Mouse (Mus musculus) ovary, postnatal 10 days (tissue): Measurements from ENCODE around the gene Actn1.

Experiments used
- DNase-seq: peaks from one replicate; pipeline ENCODE4 v3.0.0; 2022; ENCODE audit warnings: low spot score

The Actn1 gene

DNA sequence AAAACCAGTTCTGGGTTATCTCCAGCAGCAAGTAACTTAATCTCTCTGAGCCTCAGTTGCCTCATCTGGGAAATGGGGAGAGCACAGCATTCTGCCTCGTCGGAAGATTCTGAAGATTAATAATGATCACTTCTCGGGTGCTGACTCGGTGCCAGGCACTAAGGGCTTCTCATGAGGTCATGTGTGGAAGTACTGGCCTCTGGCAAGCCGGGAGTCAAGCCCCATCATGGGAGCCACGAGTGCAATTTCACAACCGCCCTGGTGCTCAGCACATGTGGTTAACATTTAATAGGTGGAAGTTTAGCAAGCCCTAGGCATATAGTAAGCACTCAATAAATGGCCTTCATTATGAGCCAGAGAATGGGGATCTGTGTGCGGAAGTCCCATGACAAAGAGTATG, 125.0 kb downstream of the Actn1 start:
- no peak for DNase-seq

DNA sequence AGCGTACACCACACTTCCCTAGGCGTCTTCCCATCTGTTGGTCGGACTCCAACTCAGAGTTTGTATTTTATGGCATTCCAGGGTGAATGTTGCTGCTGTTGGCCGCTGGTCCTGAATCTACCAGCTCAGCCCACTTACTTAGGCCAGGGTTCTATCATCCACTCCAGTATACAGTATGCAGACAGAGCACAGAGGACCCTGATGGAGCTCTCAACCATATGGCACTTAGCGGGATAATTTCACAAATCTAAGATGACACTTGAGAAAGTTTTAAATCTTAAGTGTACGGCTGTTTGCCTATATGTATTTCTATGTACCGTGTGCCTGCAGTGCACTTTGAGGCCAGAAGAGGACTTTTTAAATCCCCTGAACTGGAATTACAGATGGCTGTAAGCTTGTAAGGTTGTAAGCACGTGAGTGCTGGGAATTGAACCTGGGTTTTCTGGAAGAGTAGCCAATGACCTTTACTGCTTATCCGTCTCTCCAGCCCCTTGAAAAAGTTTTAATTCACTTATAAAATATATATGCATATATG, 127.1 kb downstream of the Actn1 start:
- DNase-seq, result no peak

- DNase-seq, result peak; percentile 86
Measured at GRCm38 (mm10) chr12:80132250-80133003, 127.7 kb downstream of the Actn1 start.

DNA sequence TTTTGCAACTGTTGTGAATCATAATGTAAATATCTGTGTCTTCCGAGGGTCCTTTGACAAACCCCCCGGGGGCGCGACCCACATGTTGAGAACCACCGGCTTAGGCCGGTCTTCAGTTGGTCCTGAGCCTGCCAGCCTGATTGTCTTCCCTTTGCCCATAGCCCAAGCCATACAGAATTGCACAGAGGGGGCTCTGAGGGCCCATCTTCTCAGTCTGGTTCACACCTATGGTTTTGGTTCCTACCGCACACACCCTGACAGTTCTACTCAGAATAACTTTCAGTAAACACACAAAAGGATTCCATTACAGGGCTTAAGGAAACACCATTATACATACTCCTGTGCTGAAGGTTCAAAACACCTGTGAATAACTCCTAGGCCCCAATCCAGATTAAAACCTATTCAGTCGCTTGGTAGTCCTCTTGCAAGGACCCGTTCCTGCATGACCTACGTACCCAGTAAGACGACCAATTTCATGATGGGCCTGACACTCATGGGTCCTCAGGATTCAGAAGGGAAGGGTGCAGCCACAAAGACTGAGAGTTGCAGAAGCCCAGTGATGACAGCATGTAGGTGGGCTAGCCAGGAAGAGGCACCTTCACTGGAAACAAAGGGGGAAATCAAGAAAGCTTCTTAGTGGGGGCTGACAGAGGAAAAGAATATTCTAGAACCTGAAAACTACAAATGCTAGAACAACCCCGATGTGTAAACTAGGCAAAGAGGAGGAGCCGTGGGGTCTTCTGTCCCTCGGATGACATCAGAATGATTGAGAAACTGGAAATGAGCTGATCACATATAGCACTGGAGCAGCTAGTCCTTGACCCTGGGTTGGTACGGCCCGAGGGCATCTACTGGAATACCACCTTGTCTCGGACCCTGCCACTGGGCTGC, 128.6 kb downstream of the Actn1 start:
- DNase-seq, result no peak

GRCm38 (mm10) chr12:80130558-80131358, 129.4 kb downstream of the Actn1 start:
- no peak for DNase-seq

DNA sequence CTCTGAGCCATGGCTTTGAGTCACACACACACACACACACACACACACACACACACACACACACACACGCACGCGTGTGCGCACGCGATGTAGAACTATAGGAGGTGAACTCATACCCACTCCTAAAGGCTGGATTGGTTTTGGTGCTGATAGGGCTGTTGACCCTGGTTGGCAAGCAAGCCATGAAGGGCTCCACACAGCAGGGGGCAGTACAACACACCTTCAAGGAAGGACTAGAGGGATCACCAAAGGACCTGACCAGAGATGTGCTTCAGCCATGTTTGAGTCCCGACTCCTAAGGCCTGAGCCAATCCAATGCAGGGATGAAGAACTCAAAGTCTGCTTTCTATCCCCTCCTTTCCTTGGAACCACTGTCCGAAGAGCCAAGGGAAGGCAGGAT, 130.6 kb downstream of the Actn1 start:
- DNase-seq, result no peak

DNA sequence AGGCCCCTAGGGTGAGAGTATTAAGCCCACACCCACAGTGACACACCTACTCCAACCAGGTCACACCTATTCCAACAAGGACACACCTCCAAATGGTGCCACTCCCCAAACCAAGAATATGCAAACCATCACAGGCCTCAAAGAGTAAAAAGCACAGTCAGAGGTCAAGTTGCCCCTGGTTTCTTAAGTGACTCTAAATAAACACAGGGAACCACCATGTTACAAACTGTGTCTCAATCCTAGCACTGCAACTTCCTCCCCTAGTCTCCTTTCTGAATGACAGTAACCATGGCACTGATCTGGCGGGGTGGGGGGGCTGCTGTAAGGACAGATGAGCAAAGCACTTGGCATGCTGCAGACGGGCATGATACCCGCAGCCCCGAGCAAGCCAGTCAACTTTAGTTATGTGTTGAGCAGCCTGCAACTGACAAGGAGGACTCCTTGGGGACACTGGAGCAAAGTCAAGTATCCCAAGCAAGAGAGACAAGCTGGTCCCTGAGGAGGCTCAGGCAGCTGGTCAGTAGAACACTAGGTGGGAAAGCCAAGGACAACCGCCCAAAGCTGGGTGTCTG, 132.9 kb downstream of the Actn1 start:
- no peak for DNase-seq

- no peak for DNase-seq
Measured at GRCm38 (mm10) chr12:80125316-80125715, 134.9 kb downstream of the Actn1 start.

GRCm38 (mm10) chr12:80124756-80125155, 135.4 kb downstream of the Actn1 start:
- DNase-seq, result no peak

DNA sequence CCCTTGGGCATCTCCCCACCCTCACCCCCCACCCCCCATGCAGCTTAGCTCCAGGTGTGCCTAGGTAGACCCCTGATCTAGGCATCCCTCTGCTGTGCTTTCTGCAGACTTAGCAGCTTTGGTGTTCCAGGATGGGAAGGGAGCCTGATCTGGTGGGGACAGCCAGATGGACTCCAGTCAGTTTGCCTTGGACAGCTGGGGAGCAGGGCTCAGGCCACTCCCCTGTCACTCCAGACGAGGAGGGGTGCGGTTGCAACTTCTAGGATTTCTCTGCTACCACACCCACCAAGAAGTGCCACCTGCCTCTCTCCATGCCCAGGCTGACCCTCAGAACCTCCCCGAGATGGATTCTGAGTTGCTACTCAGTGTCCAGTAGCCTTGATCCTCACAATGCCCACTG, 136.0 kb downstream of the Actn1 start:
- DNase-seq, result no peak

GRCm38 (mm10) chr12:80123227-80123803, 136.9 kb downstream of the Actn1 start:
- DNase-seq, result no peak

DNA sequence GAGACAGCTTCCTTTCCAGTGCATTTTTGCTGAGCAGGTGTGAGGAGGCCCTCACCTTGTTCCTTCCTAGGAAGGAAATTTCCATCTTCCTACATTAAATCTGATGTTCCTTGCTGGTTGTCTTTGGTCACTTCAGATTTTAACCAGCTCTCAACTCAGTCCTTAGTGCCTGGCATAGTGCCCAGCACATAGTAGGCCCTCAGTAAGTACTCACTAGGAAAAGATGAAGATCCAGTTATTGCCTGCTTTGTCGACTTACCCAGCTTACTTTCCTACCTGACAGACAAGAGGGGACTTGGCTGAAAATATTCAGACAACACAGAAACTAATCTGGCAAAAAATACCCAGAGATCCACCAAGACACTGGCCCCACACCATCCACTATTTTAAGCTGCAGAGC, 138.7 kb downstream of the Actn1 start:
- no peak for DNase-seq

- DNase-seq, result no peak
Measured at GRCm38 (mm10) chr12:80118588-80118987, 141.6 kb downstream of the Actn1 start.
